Mouse (Mus musculus): ENCODE results near the gene Vmn2r6. TPM values are rescaled to one million over a fixed set of nuclear protein-coding genes. Genes with fewer than 3 reads are reported as not detected.
"Not testable (repeated sequence)": the region's sequence is repeated elsewhere in the genome, so short reads cannot be mapped to it uniquely, and the experiment has no call there.

Vmn2r6 gene
- not detected for total RNA-seq (2021)
- long read RNA-seq, experiment 1 = 0 reads
- long read RNA-seq, experiment 2 = 0 reads

DNA sequence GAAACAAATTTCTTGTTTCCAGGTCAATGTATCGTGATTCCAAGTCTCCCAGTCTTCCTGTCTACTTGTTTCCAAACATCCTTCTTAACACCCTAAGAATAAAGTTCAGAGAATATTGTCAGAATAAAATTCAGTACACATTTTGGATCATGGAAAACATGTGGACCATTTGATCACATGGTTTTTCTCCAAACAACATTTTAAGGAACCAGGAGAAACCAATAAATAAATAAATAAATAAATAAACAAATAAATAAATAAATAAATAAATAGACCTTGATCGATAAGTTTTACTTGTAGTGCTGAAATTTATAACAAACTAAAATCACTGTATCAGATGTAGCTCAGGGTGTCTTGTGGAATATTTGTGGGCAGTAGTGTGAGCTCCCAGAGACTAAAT, at the start of gene Vmn2r6:
Gene Vmn2r6 (minus strand): TSS at position 101 of the 400 bp plus-strand sequence.
- DNase-seq; intact Hi-C loops (cut with DNase I): not testable (repeated sequence)

DNA sequence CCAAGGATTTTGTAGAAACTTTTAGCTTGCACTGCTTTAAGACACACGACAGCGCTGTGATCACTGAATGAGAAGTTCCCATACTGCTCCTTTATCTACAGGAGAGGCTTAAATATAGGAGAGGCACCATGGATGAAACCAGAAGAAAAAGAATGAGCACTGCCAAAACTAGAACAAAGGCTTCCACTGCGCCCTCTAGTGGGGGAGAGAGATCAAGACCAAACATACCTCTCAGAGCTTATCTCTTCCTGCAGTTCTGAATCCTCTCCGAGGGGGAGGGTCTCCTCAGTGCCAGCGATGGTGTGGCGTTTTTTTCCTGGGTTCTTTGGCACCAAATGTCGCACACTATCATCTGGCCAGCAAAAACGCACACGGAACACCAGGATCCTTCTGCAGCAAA, 22.0 kb upstream of the Vmn2r6 start:
- intact Hi-C loops (cut with DNase I) = no loop called here
- no peak for DNase-seq

DNA sequence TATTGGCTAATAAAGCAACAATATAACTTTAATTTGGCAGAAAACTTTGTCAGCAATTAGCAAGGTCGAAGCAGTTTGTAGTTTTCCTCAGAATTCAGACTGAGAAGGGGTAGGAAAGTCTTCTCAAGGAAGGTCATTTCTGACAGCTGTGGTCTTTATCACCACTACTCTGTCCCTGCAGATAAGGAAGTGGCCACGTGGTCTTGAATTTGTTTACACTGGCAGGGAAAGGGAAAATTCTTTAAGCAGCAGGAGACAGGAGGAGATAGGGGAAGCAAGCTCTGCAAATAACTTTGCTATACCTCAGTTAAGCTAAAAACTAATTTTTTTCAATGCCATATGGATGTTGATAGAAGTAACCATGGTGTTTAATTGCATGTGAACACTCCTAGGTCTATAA, 3.2 kb upstream of the Vmn2r6 start:
- DNase-seq; intact Hi-C loops (cut with DNase I): not testable (repeated sequence)

DNA sequence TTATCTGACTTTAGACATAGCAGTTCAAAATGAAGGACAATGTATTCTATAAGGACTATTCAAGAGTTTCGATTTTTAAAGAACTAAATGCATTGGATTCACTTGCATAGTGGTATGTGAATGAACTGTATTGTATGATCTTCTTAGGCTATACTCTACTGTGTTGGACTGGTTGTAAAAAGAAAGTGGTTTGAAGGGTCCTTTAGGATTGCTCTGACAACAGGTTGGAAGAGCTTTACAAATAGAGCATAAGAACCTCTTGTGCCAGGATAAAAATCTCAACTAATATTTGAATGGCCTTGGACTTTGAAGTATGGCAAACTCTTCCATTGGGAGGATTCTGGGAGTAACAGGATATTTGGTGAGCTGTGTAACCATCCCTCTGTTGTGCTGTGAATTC, 42.0 kb downstream of the Vmn2r6 start:
- intact Hi-C loops (cut with DNase I); DNase-seq: not testable (repeated sequence)

GRCm38 (mm10) chr3:64509742-64510141, 55.9 kb downstream of the Vmn2r6 start, which contains the start of gene Vmn2r5:
Gene Vmn2r5 (minus strand): TSS chr3:64509842.
- DNase-seq; intact Hi-C loops (cut with DNase I): not testable (repeated sequence)

Other genes with a start within 250 kb of the Vmn2r6 start
- not detected for gene Vmn2r4, start 150.5 kb downstream of the Vmn2r6 start, total RNA-seq (2021)
- not detected for gene Vmn2r5, start 56.0 kb downstream of the Vmn2r6 start, total RNA-seq (2021)

Measured in gastrocnemius, postnatal 36 days (tissue).